Mouse (Mus musculus) ES-Bruce4 (cell line): Measurements from ENCODE around the gene Vamp5.

Source experiments
- CTCF ChIP-seq: IDR thresholded peaks from one replicate; pipeline ENCODE4 v1.8.1; 2011; ENCODE audit warnings: low read depth, low read length
- EP300 ChIP-seq: IDR thresholded peaks from 2 replicates; pipeline ENCODE4 v1.6.1; 2011; ENCODE audit warnings: low read depth, low read length; ENCODE audit not compliant: insufficient read depth
- POLR2A ChIP-seq: IDR thresholded peaks from one replicate; pipeline ENCODE4 v1.8.1; 2011; ENCODE audit warnings: low read length; ENCODE audit not compliant: insufficient read depth

DNA sequence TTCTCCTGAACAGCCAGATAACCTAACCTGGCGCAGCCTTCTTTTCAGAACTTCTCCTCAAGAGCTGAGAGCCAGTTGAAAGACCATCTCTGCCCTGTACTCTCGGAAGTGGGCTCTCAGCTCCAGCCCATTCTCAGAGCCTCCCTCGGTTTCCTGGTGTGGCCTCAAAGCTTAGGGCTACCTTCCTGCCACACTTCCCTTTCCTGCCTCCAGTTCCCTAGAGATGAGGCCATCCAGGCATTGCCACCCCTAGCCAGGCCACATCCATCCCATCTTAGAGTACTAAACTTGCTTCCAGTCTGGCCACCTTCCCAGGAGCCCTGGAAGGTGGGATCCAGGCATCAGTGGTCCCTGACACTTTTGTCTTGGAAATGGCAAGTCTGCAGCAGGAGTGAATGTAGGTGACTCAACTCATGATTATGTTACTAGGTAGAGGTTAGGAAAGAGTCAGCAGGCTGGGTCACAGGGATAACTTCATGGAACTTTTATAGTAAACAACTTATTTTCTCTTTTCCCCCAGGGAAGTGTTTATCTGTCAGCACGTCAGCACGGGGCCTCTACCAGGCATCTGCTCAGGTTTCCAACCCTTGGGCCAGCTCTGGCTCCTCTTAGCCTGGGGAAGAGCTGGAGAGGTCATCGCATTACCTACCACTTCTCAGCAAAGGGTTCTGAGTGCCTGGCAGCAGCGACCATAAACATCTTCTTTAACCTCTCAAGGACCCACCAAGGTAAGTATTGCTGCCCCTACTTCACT, 714 bp downstream of the Vamp5 start:
- TF ChIP-seq EP300 (no peak), POLR2A (no peak), CTCF (no peak)
